In the genomic region with DNA sequence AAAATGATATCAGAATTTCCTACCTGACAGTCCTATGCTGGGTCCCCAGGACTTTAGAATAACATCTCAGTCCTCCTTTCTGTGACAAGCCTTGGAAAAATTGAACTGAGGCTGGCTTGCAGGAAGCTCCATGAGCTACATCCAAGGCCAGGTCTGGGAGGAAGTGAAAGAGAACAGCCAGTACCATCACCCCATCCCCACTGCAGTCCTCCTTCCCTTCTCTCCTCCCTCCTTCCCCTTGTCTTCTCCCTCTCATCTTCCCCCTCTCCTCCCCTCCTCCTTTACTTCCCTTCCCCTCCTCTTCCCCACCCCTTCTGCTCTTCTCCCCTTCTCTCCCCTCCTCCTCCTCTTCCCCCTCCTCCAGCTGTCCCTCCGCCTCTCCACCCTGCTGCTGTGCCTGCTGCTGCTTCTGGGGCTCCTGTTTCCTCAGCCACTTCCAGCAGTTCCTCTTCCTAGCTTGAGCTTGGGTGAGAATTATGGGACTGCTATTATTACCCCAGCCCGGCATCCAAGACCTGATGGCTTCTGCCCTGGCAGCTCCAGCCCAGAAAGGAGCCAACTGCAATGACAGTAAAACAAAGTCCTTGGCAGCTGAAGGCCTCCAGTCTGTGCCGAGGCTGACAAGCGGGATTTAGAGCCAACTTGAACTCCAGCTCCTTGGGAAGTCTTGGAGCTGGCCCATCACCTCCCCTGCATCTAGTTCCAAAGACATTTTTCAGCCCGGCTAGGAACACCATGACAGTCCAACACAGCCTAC, we compare ENCODE assay signal across 8 mouse cellular contexts.
A peak's percentile ranks its signal among the peaks of the same experiment; 100 is the strongest.
DNase-seq lines count a peak whose midpoint lies in the region; ATAC-seq lines count a peak whose summit lies in the region.

No protein-coding gene starts in this region.

- H3K27me3 ChIP-seq in hindbrain, embryonic 16.5 days (replicated peaks; ENCODE audit: control insufficient read depth, insufficient read depth, low read length) = no peaks in the 10 kb centered on the region
- no peaks in the 10 kb centered on the region for H3K27me3 ChIP-seq in hindbrain, embryonic 11.5 days (ENCODE audit: control insufficient read depth, insufficient read depth, low read length)
- no peaks in the 10 kb centered on the region for H3K27me3 ChIP-seq in midbrain, embryonic 16.5 days (ENCODE audit: control insufficient read depth, insufficient read depth, low read depth, low read length)

- intact Hi-C loops in heart, postnatal 10 days (cut with DNase I) = no loop called here

- H3K9me3 ChIP-seq in hindbrain, embryonic 16.5 days (ENCODE audit: control insufficient read depth, low read length) = peaks cover 3% of the 10 kb centered on the region
- no peaks in the 10 kb centered on the region for H3K9me3 ChIP-seq in hindbrain, embryonic 11.5 days (ENCODE audit: control insufficient read depth, low read length)
- H3K9me3 ChIP-seq in midbrain, embryonic 16.5 days (replicated peaks; ENCODE audit: control insufficient read depth, low read length, poor library complexity, severe bottlenecking) = no peaks in the 10 kb centered on the region; the same call in 1 of the 2 replicates

- peak; percentile 89 for ATAC-seq in hindbrain, embryonic 16.5 days
- ATAC-seq in hindbrain, embryonic 11.5 days (ENCODE audit: low FRiP score) = no peak
- peak; percentile 40; the same call in 1 of the 2 replicates for ATAC-seq in megakaryocyte, adult 5-6 weeks (ENCODE audit: poor library complexity, severe bottlenecking)
- ATAC-seq in midbrain, embryonic 16.5 days = no peak

- no peak overlapping the region for H3K9ac ChIP-seq in hindbrain, embryonic 16.5 days (ENCODE audit: low read depth, low read length)
- H3K9ac ChIP-seq in hindbrain, embryonic 11.5 days (ENCODE audit: low read depth, low read length) = no peak overlapping the region
- H3K9ac ChIP-seq in midbrain, embryonic 16.5 days (ENCODE audit: low read depth, low read length) = no peak overlapping the region

- DNase-seq in hindbrain, embryonic 11.5 days (ENCODE audit: low spot score) = no peak
- DNase-seq in cerebellum, adult 9-11 months = peak; percentile 88
- peak; percentile 61 to 73 for DNase-seq in heart, postnatal 10 days
- DNase-seq in layer of hippocampus, postnatal 14 days (ENCODE audit: low spot score in 2 of 2) = peak; percentile 52 to 79
- DNase-seq in retina, postnatal 1 day = no peak

- H3K36me3 ChIP-seq in hindbrain, embryonic 16.5 days (ENCODE audit: control insufficient read depth, insufficient read depth, low read length) = no peaks in the 10 kb centered on the region
- H3K36me3 ChIP-seq in hindbrain, embryonic 11.5 days (ENCODE audit: control insufficient read depth, insufficient read depth, low read length) = no peaks in the 10 kb centered on the region
- H3K36me3 ChIP-seq in midbrain, embryonic 16.5 days (ENCODE audit: control insufficient read depth, insufficient read depth, low read length) = no peaks in the 10 kb centered on the region

- 47% methylated on average over 5 of the region's 5 CpGs for WGBS in hindbrain, embryonic 16.5 days
- 72% methylated on average over 5 of the region's 5 CpGs for WGBS in hindbrain, embryonic 11.5 days
- 75% methylated on average over 5 of the region's 5 CpGs for WGBS in midbrain, embryonic 16.5 days

- no peaks in the 10 kb centered on the region for H3K4me1 ChIP-seq in hindbrain, embryonic 16.5 days (ENCODE audit: control insufficient read depth, insufficient read depth, low read depth, low read length)
- H3K4me1 ChIP-seq in hindbrain, embryonic 11.5 days (replicated peaks; ENCODE audit: control insufficient read depth, insufficient read depth, low read length) = no peaks in the 10 kb centered on the region
- H3K4me1 ChIP-seq in midbrain, embryonic 16.5 days (ENCODE audit: control insufficient read depth, insufficient read depth, low read length) = no peaks in the 10 kb centered on the region

- H3K4me2 ChIP-seq in hindbrain, embryonic 16.5 days (ENCODE audit: low read length) = no peak overlapping the region
- no peak overlapping the region for H3K4me2 ChIP-seq in hindbrain, embryonic 11.5 days (replicated peaks; ENCODE audit: low read depth, low read length)
- no peak overlapping the region for H3K4me2 ChIP-seq in midbrain, embryonic 16.5 days (ENCODE audit: low read length)

- no peak overlapping the region for H3K27ac ChIP-seq in hindbrain, embryonic 16.5 days (ENCODE audit: low read depth, low read length)
- no peak overlapping the region for H3K27ac ChIP-seq in hindbrain, embryonic 11.5 days (ENCODE audit: low read depth, low read length)
- H3K27ac ChIP-seq in midbrain, embryonic 16.5 days (ENCODE audit: low read length) = no peak overlapping the region

- no peak overlapping the region for H3K4me3 ChIP-seq in hindbrain, embryonic 16.5 days (ENCODE audit: low read length)
- H3K4me3 ChIP-seq in hindbrain, embryonic 11.5 days (ENCODE audit: low read depth, low read length) = no peak overlapping the region
- no peak overlapping the region for H3K4me3 ChIP-seq in midbrain, embryonic 16.5 days (ENCODE audit: low read depth, low read length)

Comparison
In these comparisons a context has a peak if more than half of its experiments do, and no peak if none do; other contexts are left out.
1. ATAC-seq: peak in hindbrain, embryonic 16.5 days (single experiment) and megakaryocyte, adult 5-6 weeks (single experiment); none in hindbrain, embryonic 11.5 days (single experiment) and midbrain, embryonic 16.5 days (single experiment).
2. DNase-seq: peak in cerebellum, adult 9-11 months (single experiment), heart, postnatal 10 days (2 of 2) and layer of hippocampus, postnatal 14 days (2 of 2); none in hindbrain, embryonic 11.5 days (single experiment) and retina, postnatal 1 day (single experiment).